Mouse (Mus musculus) heart, adult 2 months (tissue): ENCODE measurements around the gene Lrtm2.

ENCODE experiments used
- CTCF ChIP-seq: fragments of 200-600 bp; IDR thresholded peaks from 2 replicates; pipeline ENCODE4 v1.8.1; 2022; ENCODE audit warnings: antibody characterized with exemption, mild to moderate bottlenecking, moderate library complexity
- POLR2A ChIP-seq: fragments of 200-500 bp; IDR thresholded peaks from 2 replicates; pipeline ENCODE4 v1.6.1; 2011; ENCODE audit warnings: mild to moderate bottlenecking, low read depth, low read length, control low read depth; ENCODE audit not compliant: insufficient read depth

GRCm38 (mm10) chr6:119318732-119319131 is 11.8 kb downstream of the Lrtm2 start:
- TF ChIP-seq CTCF (no peak), POLR2A (no peak)
